Mouse (Mus musculus) adrenal gland, postnatal 25 days (tissue): ENCODE results near the gene Pnrc1. TPM values are rescaled to one million over a fixed set of nuclear protein-coding genes. Genes with fewer than 3 reads are reported as not detected.

ENCODE experiments used
- DNase-seq: peaks from one replicate; pipeline ENCODE4 v3.0.0; 2021; ENCODE audit warnings: mixed read lengths
- total RNA-seq: library from RNA; stranded (reverse); gene quantifications from 2 replicates; pipeline ENCODE4 v1.2.3, GENCODE M21; 2021

The Pnrc1 gene
- total RNA-seq, 1 experiment from 2014 or later: 180 TPM

DNA sequence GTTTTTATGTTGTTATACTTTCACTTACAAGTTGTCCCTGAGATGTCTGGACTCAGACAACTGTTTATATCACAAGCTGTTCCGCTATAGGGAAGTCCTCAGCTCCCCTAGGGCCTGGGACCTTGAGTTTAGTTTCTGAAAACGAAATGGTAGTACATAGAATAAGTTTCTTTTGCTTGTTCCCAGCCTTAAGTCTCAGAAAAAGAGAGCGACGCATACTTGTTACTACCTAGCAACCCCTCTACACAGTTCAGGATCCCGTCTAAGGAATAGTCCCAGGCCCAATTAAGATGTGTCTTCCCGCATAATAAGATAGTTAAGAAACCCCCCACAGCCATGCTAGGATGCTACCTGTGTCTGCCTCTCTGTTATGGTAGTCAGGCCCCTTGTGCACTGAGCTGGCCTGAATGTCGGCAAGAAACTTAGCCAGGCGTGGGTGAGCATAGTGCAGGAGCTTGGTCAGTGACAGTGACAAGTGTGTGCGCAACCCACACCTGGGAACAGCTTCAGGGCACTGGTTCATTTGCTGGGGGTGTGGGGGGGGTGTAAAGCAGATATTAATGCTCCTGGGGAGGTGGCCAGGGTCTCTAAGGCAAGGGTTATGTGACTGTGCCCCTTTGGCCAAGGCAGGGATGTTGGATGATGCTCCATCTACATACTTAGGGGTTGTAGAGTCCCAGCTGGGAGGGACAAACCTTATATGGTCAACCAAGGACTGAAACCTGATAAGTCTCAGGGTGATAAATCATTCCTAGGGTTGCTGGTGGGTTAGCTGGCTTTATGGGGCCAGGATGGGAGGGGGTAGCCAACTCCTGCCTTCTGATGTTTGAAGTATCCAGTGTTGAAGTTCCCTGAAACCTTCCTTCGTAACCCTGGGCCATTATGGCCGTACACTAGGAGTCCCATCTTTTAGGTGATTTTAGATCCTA lies 19.3 kb downstream of the Pnrc1 start:
- DNase-seq: no peak

DNA sequence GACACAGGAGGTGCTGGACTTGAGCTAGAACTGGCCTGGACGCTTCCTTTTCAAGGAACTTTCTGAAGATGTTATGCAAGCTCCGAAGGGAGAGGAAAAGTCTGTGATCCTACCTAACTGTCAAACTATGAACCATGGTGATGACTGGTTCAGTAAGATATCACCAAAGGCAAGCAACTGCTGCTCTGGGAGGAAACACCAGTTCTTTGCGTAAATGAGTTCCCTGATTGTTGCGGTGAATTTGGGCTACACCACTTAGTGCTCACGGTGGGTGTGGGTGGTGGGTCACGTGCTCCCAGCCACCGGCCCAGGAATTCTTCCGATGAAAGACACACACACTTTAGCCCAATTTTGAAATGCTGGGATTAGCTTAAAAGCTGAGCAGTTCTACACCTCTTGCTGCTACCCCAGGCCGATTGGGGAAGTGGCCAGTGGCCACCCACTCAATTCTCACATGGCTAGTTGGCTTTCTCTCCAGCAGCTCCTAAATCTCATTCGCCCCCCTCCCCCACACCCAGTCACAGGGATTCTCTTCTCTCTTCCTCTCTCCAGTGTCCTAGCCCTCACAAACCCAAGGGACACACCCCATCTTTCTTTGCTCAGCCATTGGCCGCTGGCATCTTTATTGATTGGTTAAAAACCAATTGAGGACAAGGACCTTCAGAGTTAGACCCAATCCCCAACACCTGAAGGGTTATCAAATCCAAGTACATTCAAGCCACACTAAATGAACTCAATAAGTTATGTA lies 24.8 kb downstream of the Pnrc1 start:
- DNase-seq: no peak

DNA sequence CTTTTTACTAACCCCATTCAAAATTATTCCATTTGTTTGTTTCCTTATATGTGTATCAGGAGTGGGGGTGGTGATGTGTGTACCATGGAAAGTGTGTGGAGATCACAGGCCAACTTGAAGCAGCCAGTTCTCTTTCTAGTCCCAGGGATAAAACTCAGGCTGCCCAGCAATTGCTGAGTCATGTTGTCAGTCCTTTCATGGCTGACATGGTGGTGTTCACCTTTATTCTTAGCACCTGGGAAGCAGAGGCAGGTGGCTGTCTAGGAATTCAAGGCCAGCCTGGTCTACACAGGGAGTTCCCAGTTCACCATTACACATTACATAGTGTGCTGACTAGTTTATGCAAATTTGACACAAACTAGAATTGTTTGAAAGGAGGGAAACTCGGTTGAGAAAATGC lies 27.1 kb downstream of the Pnrc1 start:
- no peak for DNase-seq

DNA sequence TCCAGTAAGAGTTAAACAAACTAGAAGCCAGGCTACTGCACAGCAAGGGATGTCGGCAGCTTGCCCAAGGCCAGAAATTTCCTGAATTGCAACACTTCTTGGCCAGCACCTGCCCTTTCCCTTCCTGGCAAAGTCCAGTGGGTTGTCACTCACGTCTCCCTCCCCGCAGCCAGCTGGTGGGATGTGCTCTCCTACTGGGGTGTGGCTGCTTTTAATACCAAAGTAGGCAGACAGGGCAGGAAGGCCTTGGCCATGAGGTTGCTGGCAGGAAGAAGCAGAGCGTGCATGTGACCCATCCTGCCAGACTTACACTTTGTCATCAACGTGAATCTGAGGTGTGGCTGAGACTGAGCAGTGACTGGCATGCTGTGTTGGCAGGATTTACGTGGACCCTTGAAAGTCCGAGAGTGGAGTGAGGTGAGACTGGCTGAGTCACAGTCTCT lies 28.6 kb downstream of the Pnrc1 start:
- peak; percentile 95 for DNase-seq

DNA sequence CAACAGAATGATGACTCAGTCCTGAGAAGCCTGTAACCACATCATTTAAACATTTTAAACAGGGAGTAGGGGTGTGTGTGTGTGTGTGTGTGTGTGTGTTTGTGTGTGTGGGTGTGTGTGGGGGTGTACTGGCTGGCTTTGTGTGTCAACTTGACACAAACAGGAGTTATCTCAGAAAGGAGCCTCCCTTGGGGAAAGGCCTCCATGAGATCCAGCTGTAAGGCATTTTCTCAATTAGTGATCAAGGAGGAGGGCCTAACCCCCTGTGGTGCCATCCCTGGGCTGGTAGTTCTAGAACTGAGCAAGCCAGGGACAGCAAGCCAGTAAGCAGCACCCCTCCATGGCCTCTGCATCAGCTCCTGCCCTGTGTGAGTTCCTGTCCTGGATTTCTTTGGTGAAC lies 29.7 kb downstream of the Pnrc1 start:
- DNase-seq: no peak

DNA sequence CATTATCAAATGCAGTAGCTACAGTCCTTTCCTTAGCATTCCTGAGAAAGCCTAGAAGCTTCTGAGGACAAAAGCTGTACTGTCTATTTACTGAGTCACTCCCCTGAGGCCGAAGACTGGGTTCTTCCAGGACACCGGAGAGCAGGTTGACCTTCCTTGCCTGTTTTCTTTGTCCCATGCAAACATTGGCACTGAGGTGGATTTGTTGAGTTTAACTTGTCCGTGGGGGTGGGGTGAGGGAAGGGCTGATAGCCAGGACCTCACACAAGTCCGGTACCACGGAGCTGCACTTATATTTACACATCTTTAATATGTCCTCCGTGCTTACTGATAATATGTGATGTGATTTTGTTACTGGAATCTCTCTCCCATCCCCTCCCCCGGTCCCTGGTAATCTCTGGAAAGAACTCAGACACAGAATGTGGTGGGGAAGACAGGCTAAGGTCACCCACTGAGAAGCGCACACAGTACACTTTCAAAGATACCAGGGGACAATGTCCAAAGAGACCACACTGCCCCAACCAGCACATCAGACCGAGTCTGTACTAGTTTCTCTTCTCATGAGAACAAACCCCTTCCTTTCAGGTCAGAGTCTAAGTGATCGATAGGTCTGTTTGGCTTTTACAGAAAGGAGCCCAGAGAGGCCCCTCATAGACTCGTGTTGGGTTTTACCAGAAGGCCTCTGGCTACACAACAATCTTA lies 32.5 kb downstream of the Pnrc1 start:
- no peak for DNase-seq

DNA sequence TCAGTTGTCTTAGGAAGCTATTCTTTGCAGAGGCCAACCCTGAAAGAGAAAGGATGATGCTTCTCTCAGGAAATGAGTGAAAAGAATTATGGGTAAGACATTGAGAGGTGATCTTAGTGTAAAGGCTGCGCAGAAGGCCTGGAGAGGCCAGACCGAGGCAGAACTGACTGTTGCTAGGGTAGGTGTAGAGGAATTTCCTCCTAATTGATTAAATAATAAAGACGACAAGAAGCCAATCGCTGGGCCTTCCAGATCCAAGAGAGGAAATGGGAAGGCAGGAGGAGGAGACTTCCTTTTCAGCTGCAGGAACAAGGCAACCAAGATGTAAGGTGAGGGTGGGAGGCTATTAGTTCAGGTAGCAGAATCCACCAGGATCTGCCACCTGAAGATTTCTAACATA lies 35.3 kb downstream of the Pnrc1 start:
- DNase-seq: no peak

DNA sequence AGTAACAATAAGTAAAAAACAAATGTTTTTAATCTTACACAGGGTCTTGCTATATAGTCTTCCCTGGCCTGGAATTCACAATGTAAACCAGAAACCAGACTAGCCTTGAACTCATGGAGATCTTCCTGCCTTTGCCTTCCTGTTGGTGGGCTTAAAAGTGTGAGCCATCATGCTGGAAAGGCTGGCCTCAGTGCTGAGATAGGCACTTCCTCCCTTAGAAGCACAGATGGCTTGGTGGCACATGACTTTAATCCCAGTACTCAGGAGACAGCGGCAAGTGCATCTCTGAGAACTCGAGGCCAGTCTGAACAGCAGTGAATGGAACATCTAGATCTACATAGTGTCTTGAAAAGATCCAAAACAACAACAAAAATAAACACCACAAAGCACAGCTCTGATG lies 39.1 kb downstream of the Pnrc1 start:
- DNase-seq: no peak

DNA sequence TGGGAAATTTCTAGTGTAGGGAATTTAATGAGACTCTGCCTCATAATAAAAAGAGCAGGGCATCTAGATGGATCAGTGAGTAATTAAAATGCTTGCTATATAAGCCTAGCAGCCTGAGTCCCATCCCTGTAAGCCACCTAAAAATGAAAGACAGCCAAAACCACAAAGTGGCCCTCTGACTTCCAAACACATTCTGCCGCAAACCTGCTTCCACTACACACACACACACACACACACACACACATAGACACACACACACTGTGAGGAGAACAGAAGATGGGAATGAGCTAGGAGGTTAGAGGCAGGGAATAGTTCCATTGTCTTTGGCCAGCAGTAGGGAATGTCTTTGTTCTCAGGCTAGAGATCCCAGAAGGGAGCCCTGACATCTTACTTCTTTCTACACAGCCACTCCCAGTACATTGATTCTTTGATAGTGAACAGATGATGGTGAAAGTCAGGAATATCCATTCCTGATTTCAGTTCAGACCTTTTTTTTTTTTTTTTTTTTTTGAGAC lies 40.2 kb downstream of the Pnrc1 start:
- no peak for DNase-seq

DNA sequence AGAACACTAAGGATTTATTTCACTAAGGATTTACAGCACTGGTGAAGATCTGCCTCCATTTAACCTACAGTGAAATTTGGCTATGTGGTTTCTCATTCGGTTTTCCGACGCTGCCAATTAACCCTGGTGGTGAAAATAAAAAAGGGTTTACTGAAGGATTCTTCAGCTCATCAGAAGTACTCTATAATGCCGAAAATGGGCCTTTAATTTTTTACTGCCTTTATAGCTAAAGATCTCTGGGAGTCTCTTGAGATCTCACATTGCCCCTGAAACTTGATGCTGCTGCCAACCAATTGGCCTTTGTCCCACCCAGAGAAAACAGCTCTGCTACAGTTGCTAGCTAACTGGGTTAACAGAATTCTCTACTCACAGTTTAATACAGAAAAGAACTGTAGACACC lies 41.0 kb downstream of the Pnrc1 start:
- no peak for DNase-seq

DNA sequence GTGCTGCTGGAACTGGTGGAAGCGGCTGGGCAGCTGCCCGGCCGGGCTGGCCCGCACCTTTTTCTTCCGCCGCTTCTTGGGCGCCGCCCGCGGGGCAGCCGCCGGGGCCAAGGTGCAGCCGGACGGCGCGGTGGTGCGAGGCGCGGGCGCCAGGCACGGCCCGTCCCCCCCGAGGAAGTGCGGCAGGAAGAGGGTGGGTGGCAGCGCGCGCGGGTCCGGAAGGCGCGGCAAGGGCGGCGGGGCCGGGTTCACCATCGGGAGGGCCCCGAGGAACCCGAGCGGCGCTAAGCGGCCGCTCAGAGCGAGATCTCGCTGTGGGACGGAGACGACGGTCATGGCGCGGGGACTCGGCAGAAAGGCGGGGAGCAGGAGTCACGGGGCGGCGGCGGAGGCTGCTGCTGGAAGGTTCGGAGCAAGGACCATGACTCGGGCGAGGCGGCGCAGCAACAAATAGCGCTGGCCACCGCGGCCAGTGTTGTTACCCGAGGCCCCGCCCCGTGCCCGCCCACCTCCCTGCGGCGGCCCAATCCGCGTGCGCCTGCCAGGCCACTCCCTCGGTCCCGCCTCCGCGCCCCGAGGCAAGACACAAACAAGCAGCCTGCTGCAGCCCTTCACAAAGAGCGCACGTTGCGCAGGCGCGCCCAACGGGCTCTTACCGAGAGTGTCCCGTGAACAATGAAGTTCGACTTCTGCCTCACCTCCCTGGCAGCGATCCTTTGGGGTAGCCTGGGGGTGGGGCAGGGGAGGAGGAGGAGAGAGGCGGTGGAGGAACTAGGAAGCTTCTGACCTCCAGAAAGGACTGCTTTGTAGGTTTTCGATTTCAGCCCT lies 41.7 kb downstream of the Pnrc1 start:
- DNase-seq: peak; percentile 99

DNA sequence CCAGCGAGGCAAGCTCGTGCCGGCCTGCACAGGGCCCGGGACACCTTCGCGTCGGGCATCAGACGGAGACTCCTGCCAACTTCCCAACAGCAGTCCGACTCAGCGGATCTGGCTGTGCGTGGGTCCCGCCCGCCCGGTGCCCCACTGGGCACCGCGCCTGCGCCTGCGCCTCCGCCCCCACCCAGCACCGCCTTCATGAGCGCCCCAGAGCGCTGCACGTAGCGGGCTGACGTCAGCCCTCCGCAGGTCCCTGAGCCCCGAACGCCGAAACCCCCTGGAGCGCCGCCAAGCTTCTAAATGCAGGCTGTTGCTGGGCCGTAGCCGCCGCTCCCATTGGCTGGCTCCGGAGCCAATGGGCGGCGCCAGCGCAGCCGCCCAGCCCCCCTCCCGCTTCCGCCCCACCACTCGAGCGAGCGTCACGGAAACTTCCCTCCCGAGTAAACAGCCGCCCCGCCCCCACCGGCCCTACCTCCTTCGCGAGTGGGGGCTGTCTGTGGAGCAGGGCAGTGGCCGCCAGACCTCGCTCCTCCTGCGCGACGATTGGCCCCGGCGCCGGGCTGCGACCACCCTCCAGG lies 42.4 kb downstream of the Pnrc1 start:
- DNase-seq: peak; percentile 100

DNA sequence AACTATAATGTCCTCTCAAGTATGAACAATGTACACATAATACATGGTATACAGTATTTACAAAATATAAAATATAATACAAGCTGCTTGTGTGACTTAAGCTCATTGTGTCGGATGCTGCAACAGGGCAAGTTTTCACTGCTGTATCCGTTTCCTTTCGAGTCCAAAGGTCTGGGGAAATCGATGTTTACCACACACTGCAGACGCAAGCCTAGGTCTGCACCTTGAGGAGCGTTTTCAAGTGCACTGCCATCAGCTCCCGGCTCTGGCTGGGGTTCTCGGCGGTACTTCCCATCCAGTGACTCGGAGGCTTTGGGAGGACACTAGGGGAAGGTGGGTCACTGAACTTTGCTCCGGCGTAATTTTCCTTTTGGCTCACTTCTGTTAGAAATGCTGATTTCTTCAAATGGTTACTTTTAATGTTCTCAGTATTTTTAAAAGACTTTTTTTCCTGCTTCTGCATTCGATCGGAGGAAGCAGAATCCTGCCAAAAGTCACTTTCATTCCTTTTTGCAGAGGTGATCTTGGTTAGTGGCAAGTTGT lies 44.0 kb downstream of the Pnrc1 start:
- no peak for DNase-seq

DNA sequence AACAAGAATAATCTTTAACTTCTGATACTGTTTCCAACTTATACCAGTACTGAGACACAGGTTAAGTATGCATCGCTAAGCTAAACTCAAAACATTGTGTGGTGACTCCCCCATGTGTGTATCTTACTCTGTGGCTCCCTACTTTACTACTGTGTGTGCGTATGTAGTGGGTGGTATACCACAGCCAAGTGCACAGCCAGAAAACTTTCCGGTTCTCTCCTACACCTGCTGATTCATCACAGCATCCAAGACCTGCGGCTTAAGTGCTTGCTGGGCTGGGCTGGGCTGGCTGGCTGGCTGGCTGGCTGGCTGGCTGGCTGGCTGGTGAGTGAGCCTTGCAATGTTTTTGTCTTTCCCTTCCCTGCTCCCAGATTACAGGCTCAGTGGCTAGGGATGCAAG lies 46.0 kb downstream of the Pnrc1 start:
- DNase-seq: peak; percentile 15

DNA sequence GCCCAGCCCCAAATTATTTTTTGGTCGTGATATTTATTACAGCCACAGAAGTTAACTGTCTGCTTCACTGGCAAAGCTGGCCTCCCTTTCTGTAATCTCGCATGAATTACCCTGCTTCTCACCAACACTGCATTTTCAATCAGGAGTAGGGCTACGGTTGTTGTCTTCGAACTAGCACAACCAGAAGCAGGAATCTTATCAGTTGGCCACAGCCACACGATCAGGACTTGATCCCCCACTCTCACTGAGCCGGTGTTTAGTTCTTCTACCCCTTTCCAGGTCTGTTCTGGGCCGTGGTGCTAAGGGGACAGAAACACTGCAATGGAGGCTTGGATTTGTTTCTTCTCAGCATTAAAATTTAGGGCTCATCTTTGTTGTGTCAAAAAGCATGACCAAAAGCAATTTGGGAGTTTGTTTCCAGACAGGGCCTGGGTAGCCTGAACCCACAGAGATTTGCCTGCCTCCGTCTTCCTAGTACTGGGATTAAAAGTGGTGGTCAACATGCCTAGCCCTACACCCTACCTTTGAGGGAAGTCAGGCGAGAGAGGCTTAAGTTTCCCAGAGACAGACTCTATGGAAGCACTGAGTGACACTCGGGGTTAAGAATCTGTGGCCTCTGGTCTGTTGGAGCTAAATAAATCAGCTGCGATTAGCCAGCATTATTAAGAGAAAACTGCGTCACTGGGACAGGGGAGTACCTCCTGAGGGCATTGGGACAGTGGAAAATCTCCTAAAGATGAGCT lies 46.8 kb downstream of the Pnrc1 start:
- no peak for DNase-seq

DNA sequence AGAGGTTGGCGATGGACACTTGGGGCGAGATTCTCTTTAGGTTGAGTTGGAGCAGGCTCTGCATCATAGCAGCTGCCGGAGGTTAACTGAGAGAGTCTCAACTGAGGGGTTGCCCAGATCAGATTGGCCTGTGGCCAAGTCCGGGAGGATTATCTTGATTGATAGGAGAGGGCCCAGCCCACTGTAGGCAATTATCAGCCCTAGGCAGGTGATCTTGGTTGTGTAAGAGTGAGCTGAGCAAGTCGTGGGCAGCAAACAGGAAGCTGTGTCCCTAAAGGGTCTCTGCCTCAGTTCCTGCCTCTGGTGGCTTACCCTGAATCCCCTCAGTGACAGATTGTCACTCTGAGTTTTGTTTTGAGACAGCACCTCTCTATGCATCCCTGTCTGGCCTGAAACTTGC lies 47.4 kb downstream of the Pnrc1 start:
- peak; percentile 17 for DNase-seq

DNA sequence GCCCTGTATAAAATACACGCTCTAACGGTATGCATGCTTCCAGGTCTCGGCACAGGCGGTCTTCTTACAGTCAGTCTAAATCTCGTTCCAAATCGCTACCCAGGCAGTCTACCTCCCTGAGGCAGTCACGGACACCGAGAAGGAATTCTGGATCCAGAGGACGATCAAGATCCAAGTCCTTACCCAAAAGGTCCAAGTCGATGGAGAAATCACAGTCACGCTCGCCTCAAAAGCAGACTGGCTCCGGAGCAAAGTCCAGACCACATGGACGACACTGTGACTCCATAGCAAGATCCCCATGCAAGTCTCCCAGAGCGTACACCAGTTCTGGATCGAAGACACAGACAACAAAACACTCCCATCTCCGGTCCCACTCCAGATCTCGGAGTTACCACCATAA lies 59.1 kb downstream of the Pnrc1 start:
- no peak for DNase-seq

DNA sequence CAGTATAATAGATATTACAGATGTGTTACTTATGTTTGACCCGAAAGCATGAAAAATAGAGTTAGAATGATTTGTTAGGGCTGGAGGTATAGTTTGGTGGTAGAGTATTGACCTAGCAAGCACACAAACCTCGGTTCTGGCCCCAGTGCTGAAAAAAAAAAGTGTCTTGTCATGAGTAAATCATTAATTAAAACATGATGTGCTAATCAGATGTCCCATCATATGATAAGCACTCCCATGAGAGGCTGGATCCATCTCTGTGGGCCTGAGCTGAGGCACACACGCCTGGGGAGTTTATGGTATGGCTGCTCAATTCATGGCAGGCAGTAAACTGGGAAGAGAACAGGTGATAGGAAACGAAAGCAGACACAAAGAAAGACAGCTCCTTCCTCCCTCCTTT lies 60.3 kb downstream of the Pnrc1 start:
- no peak for DNase-seq

DNA sequence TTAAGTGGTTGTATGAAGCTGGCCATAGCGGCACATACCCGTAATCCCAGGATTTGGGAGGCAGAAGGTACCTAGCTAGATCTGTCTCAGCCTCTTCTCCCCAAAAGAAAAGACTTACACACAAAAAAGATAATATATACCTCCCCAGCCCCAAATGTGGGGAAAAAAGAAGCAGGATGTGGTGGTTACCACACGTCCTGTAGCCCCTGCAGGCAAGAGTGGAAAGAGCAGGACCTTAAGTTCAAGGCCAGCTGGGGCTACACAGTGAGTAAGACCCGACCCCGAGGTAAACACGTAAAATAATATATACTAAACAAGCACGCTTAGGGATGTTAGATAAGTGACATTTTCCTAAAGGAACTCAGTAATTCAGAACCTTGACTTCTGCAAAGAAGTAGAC lies 62.8 kb downstream of the Pnrc1 start:
- DNase-seq: no peak

DNA sequence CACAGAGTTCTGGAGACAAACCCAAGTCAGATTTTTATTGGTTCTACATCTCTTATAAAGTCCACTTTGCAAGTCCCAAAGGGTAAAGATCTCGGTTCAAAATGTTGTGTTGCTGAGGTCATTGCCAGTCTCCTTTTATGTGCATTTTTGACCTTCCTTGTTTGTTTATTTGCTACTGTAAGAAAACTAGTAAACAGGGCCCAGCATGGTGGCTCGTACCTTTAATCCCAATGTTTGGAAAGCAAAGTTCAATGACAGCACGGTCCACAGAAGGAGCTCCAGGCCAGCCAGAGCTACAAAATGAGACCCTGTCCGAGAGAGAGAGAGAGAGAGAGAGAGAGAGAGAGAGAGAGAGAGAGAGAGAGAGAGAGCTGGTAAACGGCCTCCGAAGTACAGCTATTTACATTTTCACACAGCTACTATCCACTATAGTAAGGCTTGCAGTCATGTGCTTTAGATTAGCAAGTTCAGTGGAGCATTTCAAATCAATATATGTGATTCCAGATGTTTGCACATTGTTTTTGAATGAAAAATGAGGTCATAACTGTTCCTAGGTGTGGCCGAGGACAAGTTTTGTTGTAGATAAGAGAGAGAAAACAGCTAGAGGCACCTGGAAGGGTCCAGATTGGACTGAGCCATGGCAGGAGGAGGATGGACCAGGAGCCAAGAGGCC lies 65.8 kb downstream of the Pnrc1 start:
- no peak for DNase-seq
